Mouse (Mus musculus) embryonic facial prominence, embryonic 12.5 days (tissue): ENCODE results near the gene Gpr50. TPM values are rescaled to one million over a fixed set of nuclear protein-coding genes. Genes with fewer than 3 reads are reported as not detected.

Experiments used
- ATAC-seq: fragments of 200-750 bp; cut with Nextera tagmentation; 2 replicates; pipeline ENCODE4 v1.8.0; 2017; ENCODE audit not compliant: insufficient number of reproducible peaks, insufficient read depth, low FRiP score, low TSS enrichment
- H3K27ac ChIP-seq: fragments of 300-500 bp; sonication (generic); 2 replicates; pipeline ENCODE4 v1.5.1; 2016; ENCODE audit warnings: mild to moderate bottlenecking
- H3K27me3 ChIP-seq: fragments of 300-500 bp; sonication (generic); 2 replicates; pipeline ENCODE4 v1.6.1; 2016; ENCODE audit warnings: mild to moderate bottlenecking, moderate library complexity
- H3K36me3 ChIP-seq: fragments of 300-500 bp; sonication (generic); 2 replicates; pipeline ENCODE4 v1.6.1; 2016; ENCODE audit warnings: mild to moderate bottlenecking
- H3K4me1 ChIP-seq: fragments of 300-500 bp; sonication (generic); 2 replicates; pipeline ENCODE4 v1.6.1; 2016
- H3K4me2 ChIP-seq: fragments of 300-500 bp; sonication (generic); replicated peaks from 2 replicates; pipeline ENCODE4 v1.6.1; 2016; ENCODE audit warnings: mild to moderate bottlenecking, moderate library complexity
- H3K4me3 ChIP-seq: fragments of 300-500 bp; sonication (generic); 2 replicates; pipeline ENCODE4 v1.5.1; 2016; ENCODE audit warnings: mild to moderate bottlenecking
- H3K9ac ChIP-seq: fragments of 300-500 bp; sonication (generic); 2 replicates; pipeline ENCODE4 v1.6.1; 2016; ENCODE audit warnings: mild to moderate bottlenecking, moderate library complexity
- H3K9me3 ChIP-seq: fragments of 300-500 bp; sonication (generic); 2 replicates; pipeline ENCODE4 v1.6.1; 2016; ENCODE audit warnings: mild to moderate bottlenecking, moderate library complexity
- WGBS: fragments of 180-500 bp; shearing (Covaris S2); methylation state at CpG from one replicate; pipeline ENCODE4 v1.1.7; 2016; 5-methylcytosine and 5-hydroxymethylcytosine counted together
- polyA plus RNA-seq: library from polyadenylated mRNA; unstranded; fragments of >200 nt; fragmentation: Nextera tagmentation; extraction: Ambion mirVana; gene quantifications from 2 replicates; pipeline ENCODE4 v1.2.1, GENCODE M21; 2016

The Gpr50 gene
- 2.7 and 4.3 TPM in 2 replicates for polyA plus RNA-seq

DNA sequence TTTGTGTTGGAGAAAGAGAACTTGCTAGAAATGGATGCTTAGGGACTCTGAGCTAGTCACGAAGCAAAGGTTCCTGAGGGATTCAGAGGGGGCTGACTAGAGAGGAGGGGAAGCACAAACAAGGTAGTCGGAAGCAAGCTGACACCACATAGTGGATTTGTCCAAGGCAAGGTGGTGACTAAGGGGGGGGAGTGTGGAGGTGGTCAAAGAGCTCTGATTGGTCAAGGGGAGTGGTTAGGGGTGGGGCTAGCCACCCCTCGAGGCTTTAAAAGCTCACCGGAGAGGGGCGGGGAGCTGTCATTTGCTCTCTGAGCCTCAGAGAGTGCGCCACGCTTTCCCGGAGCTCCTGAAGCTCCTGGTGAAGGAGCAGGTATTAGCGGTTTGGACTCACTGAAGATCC, at the start of gene Gpr50:
Gene Gpr50, plus strand, starts transcription at position 294 of the 400 bp plus-strand sequence.
- H3K4me3 ChIP-seq: peak within 1 kb of the TSS; percentile 37
- H3K4me2 ChIP-seq: peak within 1 kb of the TSS; percentile 60
- H3K4me1 ChIP-seq: no peaks in the 10 kb centered on the region
- H3K9ac ChIP-seq: no peak within 1 kb of the TSS
- H3K27me3 ChIP-seq: peaks cover 55% of the 10 kb centered on the region
- WGBS: 4% methylated on average over 9 of the region's 9 CpGs
- no peaks in the 10 kb centered on the region for H3K36me3 ChIP-seq
- 0 out of 2 replicates have a peak, but pooled peaks cover 5% of the 10 kb centered on the region for H3K9me3 ChIP-seq
- H3K27ac ChIP-seq: no peak within 1 kb of the TSS
- no peak for ATAC-seq

DNA sequence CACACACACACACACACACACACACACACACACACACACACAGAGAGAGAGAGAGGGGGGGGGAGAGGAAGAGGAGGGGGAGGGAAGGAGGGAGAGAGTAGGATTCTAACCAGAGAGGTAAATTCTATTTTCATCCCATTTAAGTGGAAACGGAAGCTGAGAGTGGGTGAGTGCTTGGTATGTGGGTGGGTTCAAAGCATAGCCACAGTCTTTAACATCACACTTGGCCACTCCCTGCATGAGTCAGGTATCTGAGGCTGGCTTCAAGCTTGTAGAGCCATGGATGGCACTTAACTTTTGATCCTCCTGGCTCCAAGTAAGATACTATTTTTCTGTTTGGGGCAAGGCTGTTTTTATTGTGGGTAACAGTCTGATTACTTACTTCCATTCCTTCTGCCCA, 41.2 kb upstream of the Gpr50 start:
- no peak overlapping the region for H3K4me3 ChIP-seq
- no peaks in the 10 kb centered on the region for H3K9me3 ChIP-seq
- H3K27me3 ChIP-seq: no peaks in the 10 kb centered on the region
- no peak overlapping the region for H3K4me2 ChIP-seq
- no peaks in the 10 kb centered on the region for H3K4me1 ChIP-seq
- no peak for ATAC-seq
- no peak overlapping the region for H3K27ac ChIP-seq
- 64% methylated on average over 1 of the region's 1 CpGs for WGBS
- H3K36me3 ChIP-seq: no peaks in the 10 kb centered on the region
- H3K9ac ChIP-seq: no peak overlapping the region

DNA sequence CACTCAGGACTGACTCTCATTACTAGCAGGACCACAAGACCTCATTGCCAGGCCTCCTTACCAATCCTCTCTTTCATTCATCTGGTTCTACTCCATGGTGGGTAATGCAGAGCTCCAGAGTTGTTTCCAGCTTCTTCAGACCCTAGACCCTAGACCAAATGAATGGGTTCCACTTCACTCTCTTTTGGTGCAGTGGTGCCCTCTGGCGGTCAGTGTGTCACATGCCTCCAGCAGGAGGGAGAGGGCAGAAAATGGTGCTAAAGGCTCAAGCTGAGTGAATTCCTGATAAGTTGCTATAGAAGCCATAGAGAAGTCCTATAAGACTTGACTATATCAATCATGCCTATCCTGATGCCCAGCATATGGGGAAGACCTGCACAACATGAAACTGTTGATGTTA, 39.6 kb upstream of the Gpr50 start:
- Histone ChIP-seq H3K9ac (no peak overlapping the region), H3K36me3 (no peaks in the 10 kb centered on the region), H3K9me3 (no peaks in the 10 kb centered on the region), H3K4me3 (no peak overlapping the region), H3K27me3 (no peaks in the 10 kb centered on the region), H3K4me1 (no peaks in the 10 kb centered on the region), H3K27ac (no peak overlapping the region), H3K4me2 (no peak overlapping the region)
- no peak for ATAC-seq
- 5% methylated on average over 1 of the region's 1 CpGs for whole genome bisulfite sequencing

DNA sequence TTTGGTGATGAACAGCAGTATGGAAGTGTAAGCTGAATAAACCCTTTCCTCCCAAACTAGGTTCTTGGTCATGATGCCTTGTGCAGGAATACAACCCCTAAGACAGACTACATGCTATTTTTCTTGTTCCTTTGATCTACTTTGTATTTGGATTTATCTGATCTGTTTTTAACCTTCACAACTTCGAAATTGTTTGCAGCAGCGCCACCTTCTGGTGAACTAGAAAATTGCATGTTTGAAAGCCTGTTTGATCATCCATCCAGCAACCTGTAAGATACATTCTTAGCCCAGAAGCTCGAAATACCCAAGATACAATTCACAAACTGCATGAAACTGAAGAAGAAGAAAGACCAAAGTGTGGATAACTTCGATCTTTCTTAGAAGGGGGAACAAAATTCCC, 35.2 kb upstream of the Gpr50 start:
- ATAC-seq: no peak
- H3K4me2 ChIP-seq: no peak overlapping the region
- no peak overlapping the region for H3K4me3 ChIP-seq
- H3K27ac ChIP-seq: no peak overlapping the region
- no peaks in the 10 kb centered on the region for H3K4me1 ChIP-seq
- 19% methylated on average over 4 of the region's 4 CpGs for WGBS
- H3K9me3 ChIP-seq: no peaks in the 10 kb centered on the region
- no peak overlapping the region for H3K9ac ChIP-seq
- H3K27me3 ChIP-seq: no peaks in the 10 kb centered on the region
- no peaks in the 10 kb centered on the region for H3K36me3 ChIP-seq

DNA sequence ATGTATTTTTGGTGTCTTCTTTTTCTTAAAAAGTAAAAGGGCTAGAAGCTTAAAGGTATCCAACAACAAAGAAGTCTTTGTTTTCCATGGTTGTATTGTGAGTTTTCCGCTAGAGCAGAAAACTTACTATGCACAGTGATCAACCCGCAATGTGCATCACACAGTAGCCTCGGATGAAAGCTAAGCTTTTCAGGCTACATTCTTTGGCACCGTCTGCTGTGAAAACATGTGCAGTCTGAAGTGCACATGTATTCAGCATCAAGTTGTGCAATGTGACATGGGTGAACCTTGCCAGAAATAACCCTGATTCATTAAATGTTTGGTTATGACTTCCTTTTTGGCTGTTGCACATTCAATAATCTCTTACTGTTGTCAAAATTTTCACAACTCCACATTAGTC, 32.8 kb upstream of the Gpr50 start:
- Histone ChIP-seq H3K4me1 (no peaks in the 10 kb centered on the region), H3K9me3 (no peaks in the 10 kb centered on the region), H3K4me3 (no peak overlapping the region), H3K9ac (no peak overlapping the region), H3K27ac (no peak overlapping the region), H3K36me3 (no peaks in the 10 kb centered on the region), H3K27me3 (no peaks in the 10 kb centered on the region), H3K4me2 (no peak overlapping the region)
- ATAC-seq: no peak
- 65% methylated on average over 4 of the region's 4 CpGs for WGBS

DNA sequence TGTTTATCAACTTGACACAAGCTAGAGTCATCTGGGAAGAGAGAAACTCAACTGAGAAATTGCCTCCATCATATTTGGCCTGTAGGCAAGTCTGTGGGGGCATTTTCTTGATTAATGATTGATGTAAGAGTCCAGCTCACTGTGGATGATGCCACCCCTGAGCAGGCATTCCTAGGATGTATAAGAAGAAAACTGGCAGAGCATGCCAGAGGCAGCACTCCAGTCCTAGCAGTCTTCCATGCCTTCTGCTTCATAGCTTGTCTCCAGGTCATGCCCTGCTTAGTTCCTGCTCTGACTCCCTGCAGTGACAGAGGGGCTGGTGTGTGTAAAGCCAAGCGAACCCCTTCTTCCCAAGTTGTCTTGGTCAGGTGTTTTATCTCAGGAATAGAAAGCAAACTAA, 32.3 kb upstream of the Gpr50 start:
- 48% methylated on average over 1 of the region's 1 CpGs for WGBS

DNA sequence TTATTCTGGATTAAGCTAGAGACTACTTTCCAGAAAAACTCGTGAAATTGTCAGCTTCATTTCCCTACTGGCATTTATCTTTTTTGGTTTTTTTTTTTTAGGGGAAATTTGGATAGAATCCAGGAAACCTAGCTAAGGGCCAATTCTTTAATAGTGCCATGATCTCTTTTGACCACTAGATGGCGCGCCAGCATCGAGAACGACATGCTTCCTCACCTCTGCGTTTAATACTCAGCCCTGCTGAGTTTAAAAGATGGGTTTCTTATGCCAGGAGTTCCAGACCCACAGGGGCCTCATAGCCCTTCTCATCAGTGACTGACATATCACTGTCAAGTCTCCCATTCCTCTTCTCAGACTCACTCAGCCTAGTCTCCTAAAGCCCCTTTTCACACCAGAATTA, 15.5 kb upstream of the Gpr50 start:
- H3K4me3 ChIP-seq: no peak overlapping the region
- H3K27ac ChIP-seq: no peak overlapping the region
- H3K4me2 ChIP-seq: no peak overlapping the region
- under 1% methylated on average over 6 of the region's 6 CpGs for WGBS
- no peaks in the 10 kb centered on the region for H3K36me3 ChIP-seq
- no peaks in the 10 kb centered on the region for H3K9me3 ChIP-seq
- H3K9ac ChIP-seq: no peak overlapping the region
- no peak for ATAC-seq
- no peaks in the 10 kb centered on the region for H3K4me1 ChIP-seq
- H3K27me3 ChIP-seq: no peaks in the 10 kb centered on the region

More for the DNA sequence above, 32.3 kb upstream of the Gpr50 start:
- no peak overlapping the region for H3K9ac ChIP-seq
- no peaks in the 10 kb centered on the region for H3K36me3 ChIP-seq
- no peaks in the 10 kb centered on the region for H3K9me3 ChIP-seq
- ATAC-seq: no peak
- H3K4me2 ChIP-seq: no peak overlapping the region
- no peak overlapping the region for H3K27ac ChIP-seq
- no peaks in the 10 kb centered on the region for H3K4me1 ChIP-seq
- H3K27me3 ChIP-seq: no peaks in the 10 kb centered on the region
- no peak overlapping the region for H3K4me3 ChIP-seq

DNA sequence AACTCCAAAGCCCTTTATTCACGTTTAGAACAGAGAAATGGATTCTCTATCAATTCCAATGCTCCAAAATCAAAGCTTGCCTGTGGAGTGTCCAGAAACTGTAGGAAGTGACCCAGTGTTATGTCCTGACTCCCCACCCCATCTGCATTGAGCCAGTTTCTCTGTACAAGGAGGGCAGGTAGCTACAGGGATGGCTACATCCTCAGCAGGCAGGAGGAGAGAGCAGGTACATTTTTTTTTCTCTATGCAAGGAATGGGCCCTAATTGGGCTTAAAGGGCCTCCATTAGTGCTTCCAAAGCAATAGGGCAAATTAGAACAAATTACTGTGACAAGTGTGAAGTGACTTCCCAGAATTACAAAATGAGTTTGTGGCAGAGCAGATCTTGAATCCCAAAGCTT, 15.0 kb upstream of the Gpr50 start:
- Histone ChIP-seq H3K9me3 (no peaks in the 10 kb centered on the region), H3K4me3 (no peak overlapping the region), H3K4me1 (no peaks in the 10 kb centered on the region), H3K27ac (no peak overlapping the region), H3K9ac (no peak overlapping the region), H3K36me3 (no peaks in the 10 kb centered on the region), H3K4me2 (no peak overlapping the region), H3K27me3 (no peaks in the 10 kb centered on the region)
- no peak for ATAC-seq
- WGBS: 16% methylated on average over 1 of the region's 1 CpGs

DNA sequence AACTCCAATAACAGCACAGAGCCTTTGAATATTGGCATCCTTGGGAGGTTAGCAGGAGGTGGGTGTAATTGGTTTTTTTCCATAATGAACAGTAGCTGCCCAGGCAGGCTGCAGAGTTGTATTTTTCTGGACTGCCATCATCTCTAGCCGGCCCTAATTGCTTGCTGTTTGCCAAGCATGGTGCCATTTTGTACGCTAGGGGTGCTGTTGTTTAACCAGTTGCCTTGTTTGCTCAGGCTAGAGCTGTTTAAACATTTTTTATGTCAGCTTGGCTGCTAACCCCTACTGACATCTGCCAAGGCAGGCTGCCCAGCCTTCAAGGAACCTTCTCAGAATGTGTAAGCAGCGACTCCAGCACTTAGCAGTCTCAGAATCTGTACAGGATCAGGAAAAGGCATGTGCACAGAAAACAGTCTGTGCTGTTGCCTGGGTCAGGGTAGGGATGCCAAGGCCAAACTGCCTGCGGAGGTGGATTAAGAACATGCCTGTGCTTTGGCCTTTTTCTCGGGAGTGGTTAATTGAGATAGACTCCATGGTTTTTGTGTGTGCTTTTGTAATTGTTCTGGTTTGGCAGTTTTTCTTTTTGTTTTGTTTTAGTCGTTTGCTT, 14.5 kb upstream of the Gpr50 start:
- no peak overlapping the region for H3K4me3 ChIP-seq
- H3K4me1 ChIP-seq: no peaks in the 10 kb centered on the region
- H3K27me3 ChIP-seq: no peaks in the 10 kb centered on the region
- no peak overlapping the region for H3K27ac ChIP-seq
- no peak overlapping the region for H3K9ac ChIP-seq
- no peaks in the 10 kb centered on the region for H3K9me3 ChIP-seq
- no peak for ATAC-seq
- H3K4me2 ChIP-seq: no peak overlapping the region
- 40% methylated on average over 6 of the region's 6 CpGs for WGBS
- no peaks in the 10 kb centered on the region for H3K36me3 ChIP-seq

DNA sequence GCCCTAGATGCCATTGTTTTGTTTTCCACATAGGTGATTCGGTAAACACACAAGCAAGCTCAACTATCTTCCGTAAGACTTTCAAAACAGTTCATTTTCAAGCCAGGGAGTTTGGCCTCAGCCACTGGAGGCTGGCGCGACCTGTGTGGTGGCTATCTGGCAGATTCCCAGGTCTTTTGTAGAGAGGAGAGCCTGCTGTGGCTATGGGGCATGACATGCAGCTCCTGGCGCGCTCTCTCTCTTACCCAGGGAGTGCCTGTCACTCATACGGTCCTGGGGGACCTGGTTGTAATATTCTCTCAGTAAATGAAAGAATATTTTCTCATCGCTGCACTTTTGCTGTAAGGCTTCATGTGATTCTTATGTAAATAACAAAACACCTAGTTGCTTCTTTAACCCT, 13.5 kb upstream of the Gpr50 start:
- Histone ChIP-seq H3K9me3 (no peaks in the 10 kb centered on the region), H3K27me3 (no peaks in the 10 kb centered on the region), H3K4me1 (no peaks in the 10 kb centered on the region), H3K36me3 (no peaks in the 10 kb centered on the region), H3K9ac (no peak overlapping the region), H3K4me2 (no peak overlapping the region), H3K4me3 (no peak overlapping the region), H3K27ac (no peak overlapping the region)
- WGBS: 29% methylated on average over 8 of the region's 8 CpGs
- ATAC-seq: no peak

DNA sequence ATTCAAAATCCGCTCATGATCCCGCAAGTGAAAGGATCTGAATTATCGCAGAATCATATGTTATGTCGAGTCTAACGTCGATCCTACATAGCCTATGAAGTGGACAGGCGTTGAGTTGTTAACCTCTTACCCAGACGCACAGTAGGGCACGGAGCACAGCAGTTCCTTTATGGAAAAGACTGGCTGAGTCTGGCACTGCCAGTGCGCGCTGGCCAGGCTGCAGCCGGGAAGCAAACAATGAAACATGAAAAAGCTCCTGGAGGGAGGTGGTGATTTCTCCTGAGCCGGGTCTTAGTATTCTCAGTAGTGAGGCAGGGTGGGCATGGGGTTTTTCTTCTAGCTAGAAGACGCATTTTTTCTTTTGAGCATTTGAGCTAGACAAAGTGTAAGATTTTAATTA, 1.7 kb upstream of the Gpr50 start:
- 26% methylated on average over 14 of the region's 14 CpGs for WGBS
- Histone ChIP-seq H3K4me2 (no peak overlapping the region), H3K4me1 (no peaks in the 10 kb centered on the region), H3K9ac (no peak overlapping the region), H3K9me3 (0 out of 2 replicates have a peak, but pooled peaks cover 5% of the 10 kb centered on the region), H3K36me3 (no peaks in the 10 kb centered on the region), H3K27me3 (peaks cover 46% of the 10 kb centered on the region), H3K27ac (no peak overlapping the region), H3K4me3 (no peak overlapping the region)
- ATAC-seq: no peak

DNA sequence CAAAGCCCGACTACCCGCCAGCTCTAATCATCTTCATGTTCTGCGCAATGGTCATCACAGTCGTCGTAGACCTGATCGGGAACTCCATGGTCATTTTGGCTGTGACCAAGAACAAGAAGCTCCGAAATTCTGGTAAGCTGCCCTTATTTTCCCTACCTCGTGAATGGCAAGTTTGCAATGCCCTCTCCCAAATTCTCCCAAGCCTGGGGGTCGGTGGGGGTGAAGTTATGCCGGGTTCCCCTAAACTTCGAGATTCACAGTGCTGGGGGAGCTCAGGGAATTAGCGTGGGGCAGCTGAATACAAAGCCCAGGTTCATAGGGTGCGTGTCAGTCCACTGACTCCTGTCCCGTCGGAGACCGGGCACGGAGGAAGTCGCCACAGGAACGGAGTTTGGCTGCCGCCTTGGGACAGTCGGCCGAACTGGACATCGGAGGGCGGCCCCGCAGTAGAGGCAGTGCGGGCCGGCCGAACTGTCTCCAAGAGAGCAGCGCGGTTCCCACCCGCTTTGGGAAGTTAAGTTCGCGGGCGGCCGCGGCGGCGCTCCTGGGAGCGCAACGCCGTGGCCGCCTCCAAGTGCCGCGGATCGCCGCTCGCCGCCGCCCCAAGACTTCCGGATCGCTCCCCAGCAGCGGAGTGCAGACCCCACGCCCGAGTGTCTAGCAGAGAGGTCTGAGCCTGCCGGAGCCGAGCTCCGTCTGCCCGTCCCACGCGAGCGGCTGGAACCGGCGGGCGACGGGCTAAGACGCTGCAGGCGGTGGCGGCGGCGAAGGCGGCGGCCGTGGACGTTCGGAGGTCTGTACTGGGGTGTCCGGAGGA, 612 bp downstream of the Gpr50 start:
- peak overlapping the region; percentile 60 for H3K4me2 ChIP-seq
- H3K36me3 ChIP-seq: no peaks in the 10 kb centered on the region
- H3K9ac ChIP-seq: no peak overlapping the region
- 0 out of 2 replicates have a peak, but pooled peaks cover 5% of the 10 kb centered on the region for H3K9me3 ChIP-seq
- H3K4me1 ChIP-seq: no peaks in the 10 kb centered on the region
- peak; percentile 47; the same call in 1 of the 2 replicates for ATAC-seq
- H3K27me3 ChIP-seq: peaks cover 55% of the 10 kb centered on the region
- H3K27ac ChIP-seq: no peak overlapping the region
- peak overlapping the region; percentile 37 for H3K4me3 ChIP-seq
- 25% methylated on average over 76 of the region's 76 CpGs for WGBS
